ENCODE assay signal across 33 mouse cellular contexts in genomic region chr1:33480382-33480781, GRCm38 (mm10).
DNase-seq lines count a peak whose midpoint lies in the region; ATAC-seq and TF ChIP-seq lines count a peak whose summit lies in the region.
"Had no signal": no experiment of that assay in that cellular context is flagged by ENCODE, and none has a peak within 500 bp of the region (broad histone marks: within the 10 kb centered on the region; RNA-seq: fewer than 3 reads in every experiment).

No protein-coding gene starts in this region.

- H3K4me2 ChIP-seq in hindbrain, embryonic 13.5 days = no peak overlapping the region
- H3K4me2 ChIP-seq in hindbrain, embryonic 12.5 days (replicated peaks) = no peak overlapping the region
- no peak overlapping the region for H3K4me2 ChIP-seq in midbrain, embryonic 12.5 days (replicated peaks)
- no peak overlapping the region for H3K4me2 ChIP-seq in midbrain, postnatal 0 days (ENCODE audit: low read depth, low read length, poor library complexity, severe bottlenecking)
- no peak overlapping the region for H3K4me2 ChIP-seq in midbrain, embryonic 16.5 days (ENCODE audit: low read length)
- H3K4me2 ChIP-seq: embryonic facial prominence, embryonic 15.5 days; forebrain, embryonic 12.5 days; heart, embryonic 11.5 days; liver, embryonic 12.5 days had no signal

- H3K27ac ChIP-seq in hindbrain, embryonic 13.5 days = no peak overlapping the region
- no peak overlapping the region for H3K27ac ChIP-seq in hindbrain, embryonic 12.5 days
- H3K27ac ChIP-seq in midbrain, embryonic 12.5 days (replicated peaks) = no peak overlapping the region
- no peak overlapping the region for H3K27ac ChIP-seq in midbrain, postnatal 0 days (ENCODE audit: low read depth, low read length)
- H3K27ac ChIP-seq in midbrain, embryonic 16.5 days (ENCODE audit: low read length) = no peak overlapping the region
- H3K27ac ChIP-seq: embryonic facial prominence, embryonic 10.5 days; embryonic facial prominence, embryonic 15.5 days; forebrain, embryonic 12.5 days; gastrocnemius, adult 2 months; liver, embryonic 12.5 days; stomach, postnatal 0 days had no signal

- no peak overlapping the region for H3K4me3 ChIP-seq in hindbrain, embryonic 13.5 days
- no peak overlapping the region for H3K4me3 ChIP-seq in hindbrain, embryonic 12.5 days
- no peak overlapping the region for H3K4me3 ChIP-seq in midbrain, embryonic 12.5 days
- no peak overlapping the region for H3K4me3 ChIP-seq in midbrain, postnatal 0 days (ENCODE audit: low read depth, low read length)
- H3K4me3 ChIP-seq in midbrain, embryonic 16.5 days (ENCODE audit: low read depth, low read length) = no peak overlapping the region
- H3K4me3 ChIP-seq: embryonic facial prominence, embryonic 10.5 days; embryonic facial prominence, embryonic 15.5 days; forebrain, embryonic 12.5 days; gastrocnemius, adult 2 months; liver, embryonic 12.5 days; megakaryocyte, embryonic 14.5 days had no signal

- H3K36me3 ChIP-seq in hindbrain, embryonic 13.5 days = peaks cover 4% of the 10 kb centered on the region; the same call in 1 of the 2 replicates
- H3K36me3 ChIP-seq in hindbrain, embryonic 12.5 days = no peaks in the 10 kb centered on the region
- no peaks in the 10 kb centered on the region for H3K36me3 ChIP-seq in midbrain, embryonic 12.5 days
- H3K36me3 ChIP-seq in midbrain, postnatal 0 days (ENCODE audit: insufficient read depth, low read length) = no peaks in the 10 kb centered on the region
- H3K36me3 ChIP-seq in midbrain, embryonic 16.5 days (ENCODE audit: control insufficient read depth, insufficient read depth, low read length) = no peaks in the 10 kb centered on the region
- H3K36me3 ChIP-seq: embryonic facial prominence, embryonic 15.5 days had no signal

- WGBS in hindbrain, embryonic 13.5 days = 80% methylated on average over 7 of the region's 7 CpGs
- 81% methylated on average over 7 of the region's 7 CpGs for WGBS in hindbrain, embryonic 12.5 days
- whole genome bisulfite sequencing in midbrain, embryonic 12.5 days = 87% methylated on average over 7 of the region's 7 CpGs
- WGBS in midbrain, postnatal 0 days = 69% methylated on average over 7 of the region's 7 CpGs
- 72% methylated on average over 7 of the region's 7 CpGs for WGBS in midbrain, embryonic 16.5 days

- TF ChIP-seq CTCF in midbrain, postnatal 0 days (IDR thresholded peaks at IDR 0.05) = no peak

- no peaks in the 10 kb centered on the region for H3K9me3 ChIP-seq in hindbrain, embryonic 13.5 days
- no peaks in the 10 kb centered on the region for H3K9me3 ChIP-seq in hindbrain, embryonic 12.5 days (replicated peaks)
- H3K9me3 ChIP-seq in midbrain, embryonic 12.5 days = no peaks in the 10 kb centered on the region
- no peaks in the 10 kb centered on the region; the same call in 1 of the 2 replicates for H3K9me3 ChIP-seq in midbrain, postnatal 0 days (ENCODE audit: low read length)
- H3K9me3 ChIP-seq in midbrain, embryonic 16.5 days (replicated peaks; ENCODE audit: control insufficient read depth, low read length, poor library complexity, severe bottlenecking) = no peaks in the 10 kb centered on the region
- H3K9me3 ChIP-seq: embryonic facial prominence, embryonic 10.5 days; embryonic facial prominence, embryonic 15.5 days; forebrain, embryonic 12.5 days; liver, embryonic 12.5 days had no signal

- no peak overlapping the region for H3K9ac ChIP-seq in hindbrain, embryonic 13.5 days
- no peak overlapping the region for H3K9ac ChIP-seq in hindbrain, embryonic 12.5 days
- H3K9ac ChIP-seq in midbrain, embryonic 12.5 days (replicated peaks) = no peak overlapping the region
- no peak overlapping the region for H3K9ac ChIP-seq in midbrain, postnatal 0 days (replicated peaks; ENCODE audit: low read length, poor library complexity, severe bottlenecking)
- no peak overlapping the region for H3K9ac ChIP-seq in midbrain, embryonic 16.5 days (ENCODE audit: low read depth, low read length)
- H3K9ac ChIP-seq: embryonic facial prominence, embryonic 15.5 days; forebrain, embryonic 12.5 days; liver, embryonic 12.5 days had no signal

- 0 out of 2 replicates have a peak, but pooled peaks cover 7% of the 10 kb centered on the region for H3K4me1 ChIP-seq in hindbrain, embryonic 13.5 days (replicated peaks)
- H3K4me1 ChIP-seq in hindbrain, embryonic 12.5 days = no peaks in the 10 kb centered on the region
- H3K4me1 ChIP-seq in midbrain, embryonic 12.5 days = no peaks in the 10 kb centered on the region
- no peaks in the 10 kb centered on the region for H3K4me1 ChIP-seq in midbrain, postnatal 0 days (ENCODE audit: insufficient read depth, low read length)
- H3K4me1 ChIP-seq in midbrain, embryonic 16.5 days (ENCODE audit: control insufficient read depth, insufficient read depth, low read length) = no peaks in the 10 kb centered on the region
- H3K4me1 ChIP-seq: embryonic facial prominence, embryonic 10.5 days; embryonic facial prominence, embryonic 15.5 days; forebrain, embryonic 12.5 days; liver, embryonic 12.5 days had no signal

- 0 out of 2 replicates have a peak, but pooled peaks have one; percentile 17 for ATAC-seq in hindbrain, embryonic 13.5 days (ENCODE audit: low FRiP score)
- ATAC-seq in hindbrain, embryonic 12.5 days (ENCODE audit: low FRiP score) = no peak
- ATAC-seq in midbrain, embryonic 12.5 days (ENCODE audit: low FRiP score, low read depth) = peak; percentile 41; the same call in 1 of the 2 replicates
- no peak for ATAC-seq in midbrain, postnatal 0 days (ENCODE audit: low FRiP score)
- peak; percentile 67 for ATAC-seq in midbrain, embryonic 16.5 days
- ATAC-seq: inflammation-experienced regulatory T-cells, adult 6 months; liver, embryonic 12.5 days; lung, postnatal 0 days; Patski had no signal

- no peaks in the 10 kb centered on the region for H3K27me3 ChIP-seq in hindbrain, embryonic 13.5 days
- H3K27me3 ChIP-seq in hindbrain, embryonic 12.5 days = no peaks in the 10 kb centered on the region
- no peaks in the 10 kb centered on the region for H3K27me3 ChIP-seq in midbrain, embryonic 12.5 days
- H3K27me3 ChIP-seq in midbrain, postnatal 0 days (ENCODE audit: insufficient read depth, low read length) = no peaks in the 10 kb centered on the region
- H3K27me3 ChIP-seq in midbrain, embryonic 16.5 days (ENCODE audit: control insufficient read depth, insufficient read depth, low read depth, low read length) = no peaks in the 10 kb centered on the region
- H3K27me3 ChIP-seq: embryonic facial prominence, embryonic 15.5 days; forebrain, embryonic 12.5 days; liver, embryonic 12.5 days; megakaryocyte, embryonic 14.5 days; Patski had no signal

- no peak for DNase-seq in midbrain, postnatal 0 days (ENCODE audit: low spot score)
- DNase-seq in brain, adult 2 months (ENCODE audit: low read depth, low spot score) = peak; percentile 29
- no peak for DNase-seq in adrenal gland, adult 18-20 months (ENCODE audit: low spot score in 2 of 2)
- no peak for DNase-seq in ovary, adult 18-20 months (ENCODE audit: low spot score)
- DNase-seq: adrenal gland, postnatal 36 days; cerebellum, adult 8-10 months; cerebellum, postnatal 25 days; gastrocnemius, adult 2 months; gastrocnemius, postnatal 36 days; heart, adult 18-20 months; heart, postnatal 36 days; kidney, adult 11 months; kidney, postnatal 14 days; left cerebral cortex, postnatal 4 days; lung, adult 18-20 months; lung, postnatal 4 days; right cerebral cortex, postnatal 4 days; thymus, adult 18-20 months; thymus, postnatal 25 days had no signal

Comparison
In these comparisons a context has a peak if more than half of its experiments do, and no peak if none do; other contexts are left out.
1. ATAC-seq: peak in hindbrain, embryonic 13.5 days (single experiment), midbrain, embryonic 12.5 days (single experiment) and midbrain, embryonic 16.5 days (single experiment); none in hindbrain, embryonic 12.5 days (single experiment) and midbrain, postnatal 0 days (single experiment).